Mouse (Mus musculus): ENCODE results near the gene Col4a1.

The Col4a1 gene

GRCm38 (mm10) chr8:11183611-11184031 is 129.0 kb downstream of the Col4a1 start:
- no peak for DNase-seq (ENCODE audit: extremely low spot score, low read depth, low spot score)

- no peak for DNase-seq (ENCODE audit: extremely low spot score, low read depth, low spot score)
These were observed 130.0 kb downstream of the Col4a1 start for GRCm38 (mm10) chr8:11182606-11183005.

- no peak for DNase-seq (ENCODE audit: extremely low spot score, low read depth, low spot score)
These were observed 130.5 kb downstream of the Col4a1 start for GRCm38 (mm10) chr8:11182148-11182484.

GRCm38 (mm10) chr8:11181420-11182147 is 131.0 kb downstream of the Col4a1 start:
- no peak for DNase-seq (ENCODE audit: extremely low spot score, low read depth, low spot score)

GRCm38 (mm10) chr8:11179869-11180268 is 132.8 kb downstream of the Col4a1 start:
- no peak for DNase-seq (ENCODE audit: extremely low spot score, low read depth, low spot score)

- no peak for DNase-seq (ENCODE audit: extremely low spot score, low read depth, low spot score)
These were observed 136.2 kb downstream of the Col4a1 start for GRCm38 (mm10) chr8:11176393-11176792.

- DNase-seq (ENCODE audit: extremely low spot score, low read depth, low spot score) = no peak
These were observed 139.1 kb downstream of the Col4a1 start for GRCm38 (mm10) chr8:11173284-11174191.

GRCm38 (mm10) chr8:11171526-11171925 is 141.1 kb downstream of the Col4a1 start:
- no peak for DNase-seq (ENCODE audit: extremely low spot score, low read depth, low spot score)

GRCm38 (mm10) chr8:11169383-11169782 is 143.2 kb downstream of the Col4a1 start:
- DNase-seq (ENCODE audit: extremely low spot score, low read depth, low spot score) = no peak

- no peak for DNase-seq (ENCODE audit: extremely low spot score, low read depth, low spot score)
These were observed 143.8 kb downstream of the Col4a1 start for GRCm38 (mm10) chr8:11168780-11169179.

GRCm38 (mm10) chr8:11167955-11168354 is 144.7 kb downstream of the Col4a1 start:
- DNase-seq (ENCODE audit: extremely low spot score, low read depth, low spot score) = no peak

- DNase-seq (ENCODE audit: extremely low spot score, low read depth, low spot score) = no peak
These were observed 147.0 kb downstream of the Col4a1 start for GRCm38 (mm10) chr8:11165592-11165991.

GRCm38 (mm10) chr8:11156319-11156692 is 156.3 kb downstream of the Col4a1 start:
- DNase-seq (ENCODE audit: extremely low spot score, low read depth, low spot score) = no peak

- DNase-seq (ENCODE audit: extremely low spot score, low read depth, low spot score) = no peak
These were observed 156.9 kb downstream of the Col4a1 start for GRCm38 (mm10) chr8:11155579-11156318.

GRCm38 (mm10) chr8:11150268-11150667 is 162.4 kb downstream of the Col4a1 start:
- DNase-seq (ENCODE audit: extremely low spot score, low read depth, low spot score) = no peak

- DNase-seq (ENCODE audit: extremely low spot score, low read depth, low spot score) = no peak
These were observed 163.3 kb downstream of the Col4a1 start for GRCm38 (mm10) chr8:11149201-11149810.

GRCm38 (mm10) chr8:11148797-11149196 is 163.8 kb downstream of the Col4a1 start:
- DNase-seq (ENCODE audit: extremely low spot score, low read depth, low spot score) = no peak

All from hindlimb bud, embryonic 11.5 days (tissue).